Mouse (Mus musculus): ENCODE results near the gene Snx32. TPM values are rescaled to one million over a fixed set of nuclear protein-coding genes. Genes with fewer than 3 reads are reported as not detected.

Snx32 gene
- polyA plus RNA-seq, 1 experiment from 2014 or later, result 41.4 TPM

DNA sequence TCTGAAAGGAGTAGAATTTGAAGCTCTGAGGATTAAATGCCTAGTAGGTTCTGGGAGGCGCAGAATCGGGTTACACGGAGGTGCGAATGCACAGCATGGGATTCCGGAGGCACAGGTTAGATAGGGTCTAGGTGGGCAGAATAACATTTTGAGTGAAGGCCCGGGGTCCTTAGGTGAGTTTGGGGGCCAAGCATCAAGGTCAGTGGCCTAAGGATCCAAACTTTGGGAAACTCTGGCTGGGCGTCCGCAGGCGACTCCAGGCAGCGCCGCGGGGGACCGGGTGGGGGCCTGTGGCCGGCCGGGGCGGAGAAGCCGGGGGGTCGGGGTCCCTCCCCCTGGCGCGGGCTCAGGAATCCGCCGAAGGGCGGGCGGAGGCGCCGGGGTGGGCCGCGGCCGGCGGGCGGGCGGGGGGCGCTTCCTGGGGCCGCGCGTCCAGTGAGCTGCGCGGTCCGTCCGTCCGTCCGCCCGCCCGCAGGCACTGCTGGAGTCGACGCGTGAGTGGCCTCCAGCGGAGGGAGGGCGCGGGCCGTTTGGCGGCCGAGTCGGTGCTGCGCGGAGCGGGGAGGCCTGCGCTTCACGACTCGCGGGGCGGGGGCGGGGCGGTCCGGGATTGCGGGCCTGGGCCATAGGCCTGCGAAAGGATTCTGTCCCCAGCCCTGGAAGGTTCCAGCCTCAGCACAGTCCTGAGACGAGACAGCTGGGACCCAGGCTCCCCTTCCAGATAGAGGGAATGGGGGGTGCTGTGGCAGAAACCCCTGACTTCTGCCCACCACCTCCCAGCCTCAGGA is 35.9 kb downstream of the Snx32 start:
- H3K36me3 ChIP-seq (ENCODE audit: poor library complexity, severe bottlenecking), result no peaks in the 10 kb centered on the region; the same call in 1 of the 2 replicates
- H3K4me1 ChIP-seq, result peaks cover 26% of the 10 kb centered on the region
- H3K27me3 ChIP-seq, result no peaks in the 10 kb centered on the region
- H3K9ac ChIP-seq, result peak overlapping the region; percentile 81
- H3K4me3 ChIP-seq, result peak overlapping the region; percentile 58
- ATAC-seq, result peak; percentile 56
- H3K27ac ChIP-seq, result peak overlapping the region; percentile 49; the same call in 1 of the 2 replicates
- peak overlapping the region; percentile 96 for H3K4me2 ChIP-seq
- WGBS, result 2% methylated on average over 24 of the region's 68 CpGs
- H3K9me3 ChIP-seq (replicated peaks), result no peaks in the 10 kb centered on the region

- peak within 1 kb of the TSS; percentile 49 for H3K27ac ChIP-seq
- peak within 1 kb of the TSS; percentile 96 for H3K4me2 ChIP-seq
- 2% methylated on average over 22 of the region's 22 CpGs for WGBS
- peak; percentile 65 for ATAC-seq
- peak within 1 kb of the TSS; percentile 81 for H3K9ac ChIP-seq
- peak within 1 kb of the TSS; percentile 58 for H3K4me3 ChIP-seq
- peaks cover 26% of the 10 kb centered on the region for H3K4me1 ChIP-seq
- H3K27me3 ChIP-seq, result no peaks in the 10 kb centered on the region
- H3K9me3 ChIP-seq (replicated peaks), result no peaks in the 10 kb centered on the region
- no peaks in the 10 kb centered on the region; the same call in 1 of the 2 replicates for H3K36me3 ChIP-seq (ENCODE audit: poor library complexity, severe bottlenecking)
These were observed 36.6 kb downstream of the Snx32 start, which contains the start of gene Efemp2 for GRCm38 (mm10) chr19:5473720-5474119. Efemp2 (plus strand) TSS chr19:5473954.

DNA sequence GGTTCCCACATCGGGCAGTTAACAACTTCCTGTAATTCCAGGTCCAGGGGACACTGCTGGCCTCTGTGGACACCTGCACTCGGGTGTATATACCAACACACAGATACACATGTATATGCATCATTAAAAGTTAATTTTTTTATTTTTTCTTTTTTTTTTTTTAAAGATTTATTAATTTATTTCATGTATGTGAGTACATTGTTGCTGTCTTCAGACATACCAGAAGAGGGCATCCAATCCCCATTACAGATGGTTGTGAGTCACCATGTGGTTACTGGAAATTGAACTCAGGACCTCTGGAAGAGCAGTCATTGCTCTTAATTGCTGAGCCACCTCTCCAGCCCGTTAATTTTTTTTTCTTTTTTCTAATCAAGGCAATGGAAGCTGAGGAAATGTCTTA is 37.5 kb downstream of the Snx32 start:
- ATAC-seq, result no peak
- Histone ChIP-seq H3K4me1 (peaks cover 26% of the 10 kb centered on the region), H3K9ac (no peak overlapping the region), H3K4me3 (no peak overlapping the region), H3K27ac (no peak overlapping the region), H3K9me3 (replicated peaks) (no peaks in the 10 kb centered on the region), H3K27me3 (no peaks in the 10 kb centered on the region), H3K36me3 (ENCODE audit: poor library complexity, severe bottlenecking) (peaks cover 2% of the 10 kb centered on the region), H3K4me2 (no peak overlapping the region)
- 79% methylated on average over 3 of the region's 3 CpGs for WGBS

GRCm38 (mm10) chr19:5471846-5472245 is 38.5 kb downstream of the Snx32 start:
- H3K27ac ChIP-seq, result no peak overlapping the region
- no peaks in the 10 kb centered on the region for H3K9me3 ChIP-seq (replicated peaks)
- no peak overlapping the region for H3K9ac ChIP-seq
- no peaks in the 10 kb centered on the region for H3K27me3 ChIP-seq
- H3K36me3 ChIP-seq (ENCODE audit: poor library complexity, severe bottlenecking), result peaks cover 12% of the 10 kb centered on the region
- H3K4me2 ChIP-seq, result no peak overlapping the region
- peaks cover 26% of the 10 kb centered on the region for H3K4me1 ChIP-seq
- WGBS, result 46% methylated on average over 5 of the region's 5 CpGs
- H3K4me3 ChIP-seq, result no peak overlapping the region
- no peak for ATAC-seq

DNA sequence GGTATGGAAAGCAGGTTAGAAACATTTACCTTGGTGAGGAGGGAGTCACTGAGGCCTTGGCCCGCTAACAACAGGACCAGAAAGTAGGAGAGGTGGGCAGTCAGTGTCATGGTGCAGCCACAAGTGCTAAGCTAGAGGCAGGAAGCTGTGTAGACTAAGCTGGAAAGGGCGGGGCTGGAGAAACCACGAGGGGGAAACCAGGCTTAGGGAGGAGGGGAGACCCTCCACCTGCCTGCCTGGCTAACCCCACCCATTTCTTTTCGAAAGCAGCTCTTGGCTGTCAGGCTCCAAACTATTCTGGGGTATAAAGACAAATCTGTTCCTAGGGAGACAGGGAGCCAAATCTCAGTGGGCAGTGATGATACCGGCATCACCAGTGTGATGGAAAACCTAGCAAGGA is 42.0 kb downstream of the Snx32 start, which contains the start of gene Ctsw:
TSS of gene Ctsw (minus strand) at position 134 of the 400 bp plus-strand sequence.
- H3K4me2 ChIP-seq, result no peak within 1 kb of the TSS
- 60% methylated on average over 5 of the region's 5 CpGs for WGBS
- ATAC-seq, result no peak

DNA sequence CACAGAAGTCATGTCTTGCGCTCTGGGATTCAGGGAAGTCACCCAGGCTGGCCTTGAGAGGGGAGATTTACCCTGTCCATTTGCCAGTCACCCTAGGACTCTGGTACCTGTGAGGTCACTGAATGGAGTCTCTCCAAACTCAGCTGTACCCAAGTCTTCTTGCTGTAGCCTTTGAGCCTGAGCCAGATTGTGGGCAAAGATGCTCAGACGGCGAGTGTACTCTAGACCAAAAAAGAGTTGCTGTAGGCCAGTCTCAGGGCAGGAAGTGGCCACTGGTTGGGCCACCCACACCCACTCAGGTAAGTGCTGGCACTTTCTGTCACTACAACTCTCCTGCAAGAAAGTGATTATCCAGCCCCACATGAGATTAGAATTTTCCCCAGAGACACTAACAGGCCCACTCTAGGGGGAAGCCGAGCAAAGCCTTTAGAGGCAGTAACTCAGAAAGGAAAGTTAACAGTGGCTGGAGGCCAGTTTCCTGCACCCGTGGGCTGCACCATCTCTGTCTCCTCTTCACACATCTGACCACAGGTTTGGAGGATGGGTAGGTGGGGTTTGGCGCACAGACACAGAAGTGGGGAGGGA is 43.3 kb downstream of the Snx32 start:
- no peaks in the 10 kb centered on the region for H3K27me3 ChIP-seq
- WGBS, result 92% methylated on average over 6 of the region's 6 CpGs
- H3K9ac ChIP-seq, result peak overlapping the region; percentile 21; the same call in 1 of the 2 replicates
- peaks cover 59% of the 10 kb centered on the region for H3K36me3 ChIP-seq (ENCODE audit: poor library complexity, severe bottlenecking)
- no peak overlapping the region for H3K4me3 ChIP-seq
- ATAC-seq, result no peak
- H3K27ac ChIP-seq, result no peak overlapping the region
- H3K4me1 ChIP-seq, result peaks cover 13% of the 10 kb centered on the region
- H3K4me2 ChIP-seq, result no peak overlapping the region
- no peaks in the 10 kb centered on the region for H3K9me3 ChIP-seq (replicated peaks)

More for the DNA sequence above, 42.0 kb downstream of the Snx32 start, which contains the start of gene Ctsw:
- Histone ChIP-seq H3K4me1 (peaks cover 13% of the 10 kb centered on the region), H3K27ac (no peak within 1 kb of the TSS), H3K9ac (no peak within 1 kb of the TSS), H3K27me3 (no peaks in the 10 kb centered on the region), H3K36me3 (ENCODE audit: poor library complexity, severe bottlenecking) (peaks cover 47% of the 10 kb centered on the region), H3K9me3 (replicated peaks) (no peaks in the 10 kb centered on the region), H3K4me3 (no peak within 1 kb of the TSS)

DNA sequence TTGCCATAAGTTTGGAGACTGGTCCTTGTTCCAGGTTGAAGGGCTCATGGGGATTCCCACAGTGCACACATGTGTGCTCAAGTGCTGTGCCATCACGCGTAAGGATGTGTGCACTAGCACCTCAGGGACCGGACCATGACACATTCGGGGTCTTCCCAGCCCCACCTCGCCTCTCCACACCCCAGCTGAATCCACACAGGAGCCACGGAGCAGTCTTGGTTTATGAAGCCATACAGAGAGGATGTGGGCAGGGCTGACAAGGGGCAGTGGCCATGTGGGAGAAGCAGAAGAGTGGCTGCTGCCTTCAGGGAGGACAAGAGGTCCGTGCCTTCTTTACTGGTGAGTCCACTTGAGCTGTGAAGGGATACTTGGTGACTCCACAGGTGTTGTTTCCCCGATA is 45.3 kb downstream of the Snx32 start:
- H3K4me2 ChIP-seq, result no peak overlapping the region
- H3K36me3 ChIP-seq (ENCODE audit: poor library complexity, severe bottlenecking), result peaks cover 59% of the 10 kb centered on the region
- H3K27ac ChIP-seq, result no peak overlapping the region
- H3K4me3 ChIP-seq, result no peak overlapping the region
- peaks cover 26% of the 10 kb centered on the region for H3K4me1 ChIP-seq
- ATAC-seq, result no peak
- H3K9ac ChIP-seq, result no peak overlapping the region
- no peaks in the 10 kb centered on the region for H3K27me3 ChIP-seq
- no peaks in the 10 kb centered on the region for H3K9me3 ChIP-seq (replicated peaks)
- 94% methylated on average over 8 of the region's 8 CpGs for WGBS

- H3K27ac ChIP-seq, result peak overlapping the region; percentile 70
- peak; percentile 55 for ATAC-seq
- H3K4me1 ChIP-seq, result peaks cover 31% of the 10 kb centered on the region
- H3K27me3 ChIP-seq, result peaks cover 2% of the 10 kb centered on the region; the same call in 1 of the 2 replicates
- WGBS, result 40% methylated on average over 15 of the region's 15 CpGs
- H3K4me2 ChIP-seq, result peak overlapping the region; percentile 56
- peaks cover 59% of the 10 kb centered on the region for H3K36me3 ChIP-seq (ENCODE audit: poor library complexity, severe bottlenecking)
- H3K9me3 ChIP-seq (replicated peaks), result no peaks in the 10 kb centered on the region
- peak overlapping the region; percentile 31 for H3K4me3 ChIP-seq
- peak overlapping the region; percentile 62 for H3K9ac ChIP-seq
These were observed 46.4 kb downstream of the Snx32 start for GRCm38 (mm10) chr19:5463791-5464562.

DNA sequence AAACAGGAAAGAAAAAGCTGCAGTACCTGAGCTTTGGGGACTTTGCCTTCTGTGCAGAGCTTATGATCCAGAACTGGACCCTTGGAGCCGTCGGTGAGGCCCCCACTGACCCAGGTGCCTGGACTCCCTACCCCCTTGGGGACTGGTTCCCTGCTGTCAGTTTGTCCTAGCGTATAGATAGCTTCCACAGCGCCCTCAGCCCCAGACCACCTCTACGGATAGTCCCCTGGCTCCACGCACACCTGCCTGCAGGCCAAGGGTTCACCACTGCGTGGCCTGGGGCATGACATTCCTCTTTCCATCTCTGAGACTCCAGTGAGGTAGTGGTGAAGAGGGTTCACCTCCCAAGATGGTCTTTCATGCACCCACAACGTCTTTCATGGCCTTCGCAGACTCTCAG is 47.1 kb downstream of the Snx32 start:
- Histone ChIP-seq H3K27ac (no peak overlapping the region), H3K4me2 (no peak overlapping the region), H3K4me1 (peaks cover 31% of the 10 kb centered on the region), H3K9ac (no peak overlapping the region), H3K36me3 (ENCODE audit: poor library complexity, severe bottlenecking) (peaks cover 59% of the 10 kb centered on the region), H3K9me3 (replicated peaks) (no peaks in the 10 kb centered on the region), H3K4me3 (no peak overlapping the region), H3K27me3 (peaks cover 4% of the 10 kb centered on the region; the same call in 1 of the 2 replicates)
- WGBS, result 92% methylated on average over 9 of the region's 9 CpGs
- ATAC-seq, result no peak

DNA sequence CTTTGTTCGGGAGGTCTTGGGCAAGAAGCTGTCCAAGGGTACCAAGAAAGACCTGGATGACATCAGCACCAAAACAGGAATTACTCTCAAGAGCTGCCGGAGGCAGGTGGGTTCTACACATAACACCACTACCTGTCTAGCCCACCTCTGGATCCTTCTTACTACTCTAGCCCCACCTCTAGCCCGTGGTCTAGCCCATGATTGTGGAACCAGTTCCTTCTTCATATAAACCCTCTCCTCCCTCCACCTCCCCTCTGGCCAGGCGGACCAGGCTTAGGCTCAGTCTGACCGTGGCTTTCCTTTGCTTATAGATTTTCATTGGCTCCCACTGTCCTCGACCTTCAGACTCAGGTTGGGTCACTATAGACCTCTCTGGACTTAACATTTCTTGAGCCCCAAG is 48.9 kb downstream of the Snx32 start:
- Histone ChIP-seq H3K9ac (peak overlapping the region; percentile 84; the same call in 1 of the 2 replicates), H3K27ac (no peak overlapping the region), H3K9me3 (replicated peaks) (no peaks in the 10 kb centered on the region), H3K4me2 (peak overlapping the region; percentile 97), H3K36me3 (ENCODE audit: poor library complexity, severe bottlenecking) (peaks cover 43% of the 10 kb centered on the region), H3K4me3 (peak overlapping the region; percentile 80), H3K27me3 (peaks cover 4% of the 10 kb centered on the region; the same call in 1 of the 2 replicates), H3K4me1 (peaks cover 39% of the 10 kb centered on the region)
- ATAC-seq, result no peak
- 92% methylated on average over 6 of the region's 6 CpGs for WGBS

DNA sequence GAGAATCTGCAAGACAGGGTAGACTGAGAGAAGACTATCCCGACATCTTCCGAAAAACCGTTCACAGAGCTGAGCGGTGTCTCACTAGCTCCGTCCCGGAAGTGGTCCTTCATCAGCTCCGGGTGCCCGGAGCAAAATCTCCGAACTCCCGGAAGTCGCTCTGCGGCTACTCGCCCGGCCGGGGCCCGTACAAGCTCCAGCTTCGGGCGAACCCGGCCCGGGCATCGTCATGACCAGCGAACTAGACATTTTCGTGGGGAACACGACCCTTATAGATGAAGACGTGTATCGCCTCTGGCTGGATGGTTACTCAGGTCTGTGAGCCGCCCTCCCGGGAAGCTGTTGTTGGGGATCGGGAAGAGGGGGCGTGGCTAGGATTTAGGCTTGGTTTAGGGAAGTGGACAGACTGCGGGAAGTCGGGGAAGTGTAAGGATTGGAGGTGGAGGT is 49.9 kb downstream of the Snx32 start, which contains the start of gene Fibp:
TSS of gene Fibp (plus strand) at position 151 of the 447 bp plus-strand sequence.
- peak within 1 kb of the TSS; percentile 84 for H3K9ac ChIP-seq
- peak; percentile 63 for ATAC-seq
- under 1% methylated on average over 32 of the region's 32 CpGs for WGBS
- peaks cover 33% of the 10 kb centered on the region for H3K36me3 ChIP-seq (ENCODE audit: poor library complexity, severe bottlenecking)
- peak within 1 kb of the TSS; percentile 80 for H3K4me3 ChIP-seq
- H3K9me3 ChIP-seq (replicated peaks), result no peaks in the 10 kb centered on the region
- H3K27me3 ChIP-seq, result peaks cover 4% of the 10 kb centered on the region; the same call in 1 of the 2 replicates
- peak within 1 kb of the TSS; percentile 97 for H3K4me2 ChIP-seq
- peaks cover 48% of the 10 kb centered on the region for H3K4me1 ChIP-seq
- peak within 1 kb of the TSS; percentile 68 for H3K27ac ChIP-seq

Data from forebrain, embryonic 13.5 days (tissue).